Mouse (Mus musculus): ENCODE measurements around the gene Cetn4.

The Cetn4 gene

DNA sequence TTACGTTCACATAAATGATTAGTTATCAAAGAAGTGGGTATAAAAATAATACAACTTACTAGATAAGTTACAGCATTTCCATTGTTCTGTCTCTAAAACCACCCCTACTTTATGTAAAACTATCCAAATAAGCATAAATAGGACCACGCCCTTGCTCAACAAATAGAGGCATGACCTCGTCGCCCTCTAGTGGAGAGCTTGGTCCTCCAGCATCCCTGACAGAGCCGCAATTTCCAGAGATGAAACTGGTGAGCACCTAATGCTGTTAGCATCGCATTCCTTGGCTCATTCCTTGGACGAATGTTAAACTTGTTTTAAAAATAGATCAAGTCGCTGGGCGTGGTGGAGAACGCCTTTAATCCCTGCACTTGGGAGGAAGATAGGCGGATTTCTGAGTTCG lies 9.8 kb downstream of the Cetn4 start:
- no peak for DNase-seq (ENCODE audit: low read depth)

DNA sequence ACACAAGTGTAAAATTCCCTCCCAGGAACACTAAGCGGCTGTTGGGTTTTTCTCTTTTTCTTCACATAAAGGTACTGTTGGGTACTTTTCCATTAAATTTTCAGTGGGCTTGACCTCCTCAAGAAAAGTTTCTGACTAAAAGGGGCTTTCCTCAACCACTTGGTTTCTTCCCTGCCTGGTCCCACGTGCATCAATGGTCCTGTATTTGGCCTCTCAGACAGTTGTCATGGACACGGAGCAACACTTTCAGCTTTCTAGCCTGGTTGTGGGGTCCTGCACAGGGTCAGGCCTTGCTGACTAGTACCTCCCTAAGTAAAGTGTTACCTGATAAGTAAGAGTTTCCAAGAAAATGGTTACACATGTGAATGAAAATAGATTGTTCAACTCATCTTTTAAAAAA lies 13.0 kb downstream of the Cetn4 start:
- no peak for DNase-seq (ENCODE audit: low read depth)

DNA sequence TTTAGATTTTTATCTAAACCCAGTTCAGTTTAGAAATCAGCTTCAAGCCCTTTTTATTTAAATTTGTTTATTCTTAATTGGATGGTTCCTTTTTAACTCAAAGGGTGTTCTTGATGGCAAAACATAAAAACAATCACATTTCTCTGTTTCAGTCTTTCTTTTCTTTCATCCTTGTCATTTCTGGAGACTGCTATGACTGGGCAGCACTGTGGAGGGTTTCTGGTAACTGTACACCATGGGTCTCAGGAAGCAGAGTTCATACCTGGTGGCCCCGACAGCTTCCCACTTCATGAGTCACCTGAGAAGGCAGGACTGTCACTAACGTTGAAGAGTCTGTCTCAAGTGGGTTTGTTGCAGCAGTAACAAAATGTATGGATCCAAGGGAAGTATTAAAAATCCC lies 19.9 kb downstream of the Cetn4 start:
- DNase-seq (ENCODE audit: low read depth), result no peak

DNA sequence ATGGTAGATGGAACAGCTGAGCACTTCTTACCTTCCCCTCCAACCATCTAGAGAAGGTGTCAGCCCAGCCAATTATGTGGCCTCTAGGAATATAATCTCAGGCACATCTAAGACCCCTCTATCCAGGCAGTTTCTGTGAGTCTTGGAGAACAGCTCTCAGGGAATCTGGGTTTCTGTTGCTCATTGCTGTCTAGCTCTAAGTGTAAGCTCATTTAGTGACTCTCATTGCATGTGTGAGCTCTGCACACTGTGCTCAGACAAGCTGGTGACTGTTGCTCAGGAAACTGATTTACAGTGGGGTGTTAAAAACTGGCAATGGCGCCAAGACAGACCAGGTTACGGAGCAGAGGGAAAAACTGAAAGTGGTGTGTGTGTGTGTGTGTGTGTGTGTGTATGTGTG lies 20.6 kb downstream of the Cetn4 start:
- DNase-seq (ENCODE audit: low read depth), result no peak

DNA sequence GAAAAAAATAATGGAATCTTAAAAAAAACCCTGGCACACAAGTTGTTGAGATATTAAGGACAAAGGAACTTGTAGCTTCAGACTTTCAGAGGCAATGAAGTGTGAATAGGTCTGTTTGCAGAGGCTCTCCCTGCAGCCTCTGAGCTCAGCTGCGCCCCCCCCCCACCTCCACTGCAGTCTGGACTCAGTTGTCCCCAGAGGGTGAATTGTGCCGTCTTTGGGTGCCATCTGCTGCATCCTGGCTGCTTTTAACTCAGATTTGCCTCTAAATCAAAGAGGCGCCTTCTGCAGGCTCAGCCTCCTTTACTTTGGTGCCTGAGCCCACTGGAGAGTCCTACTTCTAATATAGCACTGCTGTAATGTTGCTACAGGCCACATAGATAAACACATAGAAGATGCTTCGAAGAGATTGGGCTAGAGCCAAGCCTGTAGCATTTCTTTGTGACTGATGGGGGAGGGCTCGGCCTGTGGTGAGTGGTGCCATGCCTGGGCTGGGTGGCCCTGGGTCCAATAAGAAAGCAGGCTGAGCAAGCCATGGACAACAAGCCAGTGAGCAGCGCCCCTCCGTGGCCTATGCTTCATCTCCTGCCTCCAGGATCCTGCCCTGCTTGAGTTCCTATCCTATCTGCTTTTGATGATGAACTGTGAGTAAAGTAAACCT lies 21.5 kb downstream of the Cetn4 start:
- DNase-seq (ENCODE audit: low read depth), result no peak

DNA sequence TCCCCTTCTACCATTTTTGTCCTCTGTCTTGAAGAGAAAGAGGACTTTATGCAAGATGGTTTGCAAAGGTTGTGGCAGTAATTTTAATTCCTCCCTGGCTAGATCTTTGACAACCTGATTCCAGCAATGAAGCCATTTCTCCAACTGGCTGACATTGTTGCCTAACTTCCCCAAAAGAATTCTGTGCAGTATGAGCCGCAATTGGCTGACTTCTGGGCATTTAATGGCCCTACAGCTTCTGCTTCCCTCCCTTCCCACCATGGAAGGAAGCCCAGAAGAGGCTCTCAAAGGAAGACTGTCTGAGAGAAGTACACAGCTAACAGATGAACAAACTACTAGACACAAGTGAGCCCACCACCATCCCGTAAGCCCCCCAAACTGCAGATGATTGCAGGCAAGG lies 23.3 kb downstream of the Cetn4 start:
- DNase-seq (ENCODE audit: low read depth), result no peak

DNA sequence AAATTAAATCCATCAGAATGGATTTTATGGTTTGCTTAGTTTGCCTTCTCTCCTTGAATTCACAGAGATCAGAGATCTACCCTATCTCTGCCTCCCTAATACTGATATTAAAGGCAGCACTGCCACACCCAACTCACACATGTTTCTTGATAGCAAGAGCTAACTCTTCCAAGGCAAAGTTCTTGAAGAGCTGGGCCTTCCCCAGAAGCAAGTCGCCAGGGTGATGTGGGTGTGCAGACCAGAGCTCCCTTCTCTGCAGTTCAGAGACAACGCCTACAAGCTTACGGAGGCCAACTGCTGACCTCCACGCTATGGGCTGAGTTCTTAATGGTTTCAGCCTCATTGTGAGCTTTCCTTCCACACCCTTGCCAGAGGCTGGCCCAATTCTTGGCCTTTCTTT lies 29.3 kb downstream of the Cetn4 start:
- DNase-seq (ENCODE audit: low read depth), result no peak

DNA sequence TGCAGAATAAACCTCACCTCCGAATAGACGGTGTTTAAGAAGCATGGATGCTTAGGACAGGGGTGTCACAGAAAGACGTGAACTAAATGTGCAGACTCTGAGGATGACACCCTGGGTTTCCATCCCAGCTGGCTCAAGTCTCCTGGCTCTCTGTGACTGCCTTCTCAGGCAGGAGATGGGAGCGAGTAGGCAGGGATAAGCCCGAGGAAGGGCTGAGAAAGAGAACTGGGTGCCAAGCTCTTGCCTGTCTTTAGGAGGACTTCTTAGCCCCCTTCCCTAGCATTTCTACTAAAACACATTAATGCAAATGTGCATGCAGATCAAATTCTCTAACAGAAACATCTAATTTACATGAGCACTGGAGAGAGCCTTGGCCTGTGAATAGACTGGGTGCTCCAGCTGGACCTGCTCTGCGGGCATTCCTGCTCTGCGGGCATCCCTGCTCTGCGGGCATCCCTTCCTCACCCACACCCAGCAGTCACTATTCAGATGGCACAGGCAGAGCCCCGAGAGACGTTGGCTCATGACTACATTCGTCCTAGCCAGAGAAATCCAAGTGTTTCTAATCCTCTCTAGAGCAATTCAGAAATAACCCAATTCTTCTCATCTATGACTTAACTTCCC lies 30.1 kb downstream of the Cetn4 start:
- DNase-seq (ENCODE audit: low read depth), result no peak

DNA sequence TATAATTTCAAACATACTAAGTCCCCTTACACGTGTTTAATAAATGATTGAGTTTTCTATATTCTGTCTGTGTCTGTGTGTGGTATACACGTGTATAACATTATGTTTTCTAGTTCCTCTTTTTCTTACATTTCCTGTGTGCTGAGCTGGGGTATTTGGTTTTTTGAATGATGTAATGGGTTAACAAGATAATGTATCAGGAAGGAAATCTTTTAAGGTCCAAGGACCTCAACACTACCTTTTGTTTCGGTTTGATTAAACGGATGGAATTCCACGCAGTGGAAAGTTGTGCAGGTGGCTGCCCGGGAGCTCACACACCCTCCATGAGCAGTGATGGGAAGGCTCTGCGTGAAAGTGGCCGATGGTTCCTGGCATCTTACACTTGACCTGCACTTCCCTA lies 31.6 kb downstream of the Cetn4 start:
- no peak for DNase-seq (ENCODE audit: low read depth)

DNA sequence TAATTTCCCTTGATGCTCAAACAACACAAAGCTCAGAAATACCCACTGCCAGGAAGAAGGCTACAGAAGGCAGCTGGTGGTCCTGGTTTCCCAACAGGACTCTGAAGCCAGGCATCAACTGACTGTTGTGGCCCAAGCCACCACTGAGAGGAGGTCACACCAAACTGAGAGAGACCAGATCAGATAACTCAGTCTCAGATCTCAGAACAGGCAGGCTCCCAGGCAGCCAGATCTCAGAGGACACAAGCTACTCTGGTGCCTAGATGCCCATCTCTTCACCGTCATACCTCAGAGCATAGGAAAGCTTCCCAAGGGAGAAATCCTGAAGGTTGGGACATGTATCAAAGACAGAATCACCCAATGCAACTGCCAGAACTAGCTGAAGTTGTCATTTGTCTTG lies 32.3 kb downstream of the Cetn4 start:
- DNase-seq (ENCODE audit: low read depth), result no peak

DNA sequence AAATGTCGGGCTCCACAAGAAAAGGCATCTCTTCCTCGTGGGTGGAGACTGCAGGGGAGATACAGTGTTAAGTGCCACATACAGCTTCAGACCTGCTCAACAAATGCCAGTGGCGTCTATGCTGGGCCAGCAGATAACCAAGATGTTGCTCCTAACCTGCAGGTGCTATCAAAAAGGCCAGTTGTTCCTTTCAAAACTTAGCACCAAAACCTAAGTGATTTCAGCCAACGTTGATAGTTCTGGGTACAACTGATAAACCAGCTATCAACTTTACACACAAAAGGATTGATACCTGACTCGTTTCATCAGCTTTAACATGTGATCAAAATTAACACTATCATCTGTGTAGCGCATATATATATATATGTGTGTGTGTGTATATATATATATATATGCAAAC lies 37.8 kb downstream of the Cetn4 start:
- DNase-seq (ENCODE audit: low read depth), result no peak

DNA sequence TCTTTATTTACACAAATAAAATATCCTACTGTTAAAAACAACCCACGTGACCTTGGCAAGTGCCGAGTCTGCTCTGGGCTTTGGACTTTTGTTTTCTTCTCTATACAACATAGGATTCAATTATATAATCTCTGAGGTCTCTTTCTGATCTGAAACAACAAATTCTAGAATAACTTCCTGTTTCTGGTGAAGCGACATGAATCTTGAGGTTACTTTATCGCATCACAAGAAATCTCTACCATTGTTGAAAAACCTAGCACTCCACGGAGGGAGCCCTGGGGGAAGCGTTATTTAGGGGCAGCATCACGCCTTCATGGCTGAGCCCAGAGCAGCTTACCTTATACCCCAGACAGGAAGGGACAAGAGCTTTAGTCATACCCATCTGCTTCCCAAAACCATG lies 39.4 kb downstream of the Cetn4 start:
- DNase-seq (ENCODE audit: low read depth), result no peak

DNA sequence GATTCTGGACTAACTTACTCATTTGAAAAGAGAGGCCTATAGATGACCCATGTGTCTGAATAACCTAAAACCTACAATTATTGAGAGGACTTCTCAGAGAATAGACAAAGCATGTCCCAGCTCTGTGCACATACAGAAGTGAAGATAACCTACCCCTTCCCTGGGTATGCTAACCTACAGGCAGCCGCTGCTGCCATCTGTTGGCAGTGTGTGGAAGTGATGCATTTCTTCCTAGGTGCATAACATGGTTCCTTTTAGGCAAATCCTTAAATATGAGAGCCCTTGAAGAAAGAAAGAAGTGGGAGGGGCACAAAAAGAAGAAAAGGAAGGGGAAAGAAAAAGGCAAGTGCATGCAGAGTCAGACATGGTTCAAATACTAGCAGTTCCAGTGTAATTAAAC lies 41.3 kb downstream of the Cetn4 start:
- DNase-seq (ENCODE audit: low read depth), result peak; percentile 61

DNA sequence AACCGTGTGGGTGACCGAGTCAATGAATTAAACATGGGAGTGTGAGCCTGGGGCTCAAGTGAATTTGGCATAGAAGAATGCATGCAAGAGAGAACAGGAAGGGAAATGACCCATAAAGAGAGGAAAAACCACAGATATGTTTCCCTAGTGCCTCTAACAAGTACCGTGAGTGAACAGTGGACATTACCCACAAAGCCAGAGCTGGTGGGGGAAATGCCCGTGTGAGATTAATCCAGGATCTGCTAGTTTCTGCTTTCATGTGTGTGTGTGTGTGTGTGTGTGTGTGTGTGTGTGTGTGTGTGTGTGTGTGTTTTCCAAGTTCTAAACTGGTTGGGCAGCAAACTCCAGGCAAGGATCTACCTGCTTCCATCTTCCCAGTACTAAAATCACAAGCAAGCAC lies 42.6 kb downstream of the Cetn4 start:
- no peak for DNase-seq (ENCODE audit: low read depth)

DNA sequence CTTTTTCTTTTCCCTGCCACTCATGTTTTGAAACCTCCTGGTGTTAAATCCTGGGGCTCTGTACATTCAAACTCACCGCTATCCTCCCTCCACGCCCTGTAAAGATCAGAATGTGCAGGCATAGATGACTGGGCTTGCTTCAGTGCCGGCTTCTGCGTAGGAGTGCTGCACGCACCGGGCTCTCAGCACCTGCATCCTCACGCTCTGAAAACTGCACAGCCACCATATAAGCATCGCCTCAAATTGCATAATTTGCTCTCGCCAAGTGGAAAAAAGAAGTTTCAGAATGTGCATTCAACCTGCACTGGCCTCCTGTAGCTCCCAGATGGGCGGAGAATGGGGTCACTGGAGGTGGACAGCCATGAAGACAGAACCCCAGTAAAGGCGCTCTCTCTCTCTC lies 44.2 kb downstream of the Cetn4 start:
- no peak for DNase-seq (ENCODE audit: low read depth)

DNA sequence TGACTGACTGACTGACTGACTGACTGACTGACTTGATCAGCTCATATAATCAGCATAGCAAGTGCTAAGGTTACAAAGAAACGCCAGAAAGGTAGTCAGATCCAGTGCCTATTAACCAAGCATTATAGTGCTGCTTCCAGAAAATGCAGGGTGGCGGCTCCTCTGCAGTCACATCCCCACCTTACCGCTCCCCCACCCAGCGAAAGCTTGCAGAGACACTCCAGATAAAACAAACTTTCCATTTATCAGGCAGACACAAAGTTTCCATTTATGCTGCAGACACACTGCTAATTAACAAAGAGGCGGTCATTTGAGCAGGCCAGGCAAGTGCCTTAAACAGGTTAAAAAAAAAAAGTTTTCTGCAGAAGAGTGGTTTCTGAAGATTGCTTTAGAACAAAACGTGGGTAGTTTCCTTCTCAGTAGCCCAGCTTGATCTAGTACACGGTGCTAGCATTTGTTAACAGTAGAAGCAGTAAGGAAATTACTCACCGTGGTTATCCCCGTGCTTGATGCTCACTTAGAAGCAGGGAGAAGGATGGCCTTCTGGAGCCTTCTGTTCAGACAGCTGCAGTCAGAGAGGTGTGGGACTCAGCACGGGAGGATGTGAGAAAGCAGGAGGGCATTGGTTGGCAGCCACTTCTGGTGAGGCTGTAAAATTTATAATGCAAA lies 53.0 kb downstream of the Cetn4 start:
- no peak for DNase-seq (ENCODE audit: low read depth)

DNA sequence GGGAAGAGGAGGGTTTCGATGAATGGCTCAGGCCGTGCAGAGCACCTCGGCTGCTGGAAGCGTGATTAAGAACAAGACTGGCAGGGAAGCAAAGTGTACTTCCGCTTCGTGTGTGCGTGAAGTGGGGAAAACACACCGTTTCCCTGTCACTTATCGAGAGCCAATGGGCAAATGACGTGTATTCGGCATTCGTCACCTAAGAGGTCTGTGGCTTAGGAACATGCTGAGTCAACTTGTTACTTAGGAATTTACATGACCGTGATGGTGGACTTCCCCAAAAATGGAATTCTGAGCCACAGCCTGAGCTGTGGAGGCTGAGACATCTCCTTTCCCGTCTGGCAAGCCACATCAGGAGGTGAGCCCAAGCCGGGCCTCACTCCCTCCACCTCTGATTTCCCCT lies 54.7 kb downstream of the Cetn4 start:
- no peak for DNase-seq (ENCODE audit: low read depth)
